Mouse (Mus musculus): ENCODE data around the gene Ppp1r3d.

The Ppp1r3d gene

GRCm38 (mm10) chr2:178413481-178414260, 601 bp downstream of the Ppp1r3d start:
- no peak for DNase-seq

GRCm38 (mm10) chr2:178413081-178413480, 1.2 kb downstream of the Ppp1r3d start:
- no peak for DNase-seq

- DNase-seq: no peak
Measured at GRCm38 (mm10) chr2:178412598-178412997, 1.7 kb downstream of the Ppp1r3d start.

- DNase-seq: no peak
Measured at GRCm38 (mm10) chr2:178410286-178410685, 4.0 kb downstream of the Ppp1r3d start.

GRCm38 (mm10) chr2:178409024-178409423, 5.2 kb downstream of the Ppp1r3d start:
- no peak for DNase-seq

DNA sequence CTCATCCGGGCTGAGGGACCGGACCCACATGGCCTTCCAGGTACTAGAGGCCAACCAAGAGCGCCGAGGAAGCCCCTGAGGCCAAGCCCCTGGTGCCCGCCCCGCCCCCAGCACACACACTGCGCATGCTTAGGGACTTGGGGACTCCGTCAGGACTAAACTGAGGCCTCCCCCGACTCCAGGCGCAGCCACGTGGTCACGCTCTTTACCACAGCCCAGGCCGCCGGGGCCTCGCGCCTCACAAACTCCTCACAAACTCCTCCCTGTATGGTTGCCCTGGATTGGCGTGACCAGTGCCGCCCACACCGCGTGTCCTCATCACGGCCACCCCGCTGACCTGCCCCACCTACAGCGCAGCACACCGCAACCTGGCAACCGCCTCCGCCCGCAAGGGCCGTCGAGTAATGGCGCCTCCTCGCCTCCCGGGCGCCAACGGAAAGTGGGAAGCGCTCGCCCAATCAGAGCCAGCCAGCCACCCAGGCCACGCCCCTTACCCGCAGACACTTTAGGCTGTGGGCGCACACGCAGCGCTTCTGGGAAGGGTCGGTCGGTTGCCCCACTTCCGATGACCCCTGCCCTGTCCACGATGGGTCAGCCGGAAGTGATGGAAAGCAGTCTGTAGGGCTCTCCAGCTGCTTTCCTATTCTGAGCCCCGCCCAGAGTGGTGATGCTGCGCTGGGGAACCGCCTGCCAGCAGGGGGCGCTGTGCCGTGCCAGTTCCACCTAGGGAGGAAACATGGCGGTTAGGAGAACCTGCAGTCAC, 7.0 kb downstream of the Ppp1r3d start, which contains the start of gene Sycp2:
Gene Sycp2, minus strand, starts transcription at position 633 of the 763 bp plus-strand sequence.
- peak; percentile 10 for DNase-seq

Data from thymus, postnatal 14 days (tissue).